Mouse (Mus musculus) hindbrain, embryonic 12.5 days (tissue): ENCODE data around the gene Leng9. TPM values are rescaled to one million over a fixed set of nuclear protein-coding genes. Genes with fewer than 3 reads are reported as not detected.
"Not testable (repeated sequence)": the region's sequence is repeated elsewhere in the genome, so short reads cannot be mapped to it uniquely, and the experiment has no call there.

Experiments used
- ATAC-seq: fragments of 200-750 bp; cut with Nextera tagmentation; 2 replicates; pipeline ENCODE4 v1.8.0; 2017; ENCODE audit warnings: moderate TSS enrichment; ENCODE audit not compliant: low FRiP score
- H3K27ac ChIP-seq: fragments of 300-500 bp; sonication (generic); 2 replicates; pipeline ENCODE4 v1.5.1; 2016; ENCODE audit warnings: mild to moderate bottlenecking
- H3K27me3 ChIP-seq: fragments of 300-500 bp; sonication (generic); 2 replicates; pipeline ENCODE4 v1.6.1; 2016; ENCODE audit warnings: mild to moderate bottlenecking
- H3K36me3 ChIP-seq: fragments of 300-500 bp; sonication (generic); 2 replicates; pipeline ENCODE4 v1.6.1; 2016; ENCODE audit warnings: mild to moderate bottlenecking
- H3K4me1 ChIP-seq: fragments of 300-500 bp; sonication (generic); 2 replicates; pipeline ENCODE4 v1.6.1; 2016
- H3K4me2 ChIP-seq: fragments of 300-500 bp; sonication (generic); replicated peaks from 2 replicates; pipeline ENCODE4 v1.6.1; 2016; ENCODE audit warnings: mild to moderate bottlenecking
- H3K4me3 ChIP-seq: fragments of 300-500 bp; sonication (generic); 2 replicates; pipeline ENCODE4 v1.5.1; 2016; ENCODE audit warnings: mild to moderate bottlenecking
- H3K9ac ChIP-seq: fragments of 300-500 bp; sonication (generic); 2 replicates; pipeline ENCODE4 v1.6.1; 2016; ENCODE audit warnings: mild to moderate bottlenecking, moderate library complexity
- H3K9me3 ChIP-seq: fragments of 300-500 bp; sonication (generic); replicated peaks from 2 replicates; pipeline ENCODE4 v1.6.1; 2016; ENCODE audit warnings: mild to moderate bottlenecking
- WGBS: fragments of 180-500 bp; shearing (Covaris S2); methylation state at CpG from one replicate; pipeline ENCODE4 v1.1.7; 2016; 5-methylcytosine and 5-hydroxymethylcytosine counted together
- polyA plus RNA-seq: library from polyadenylated mRNA; unstranded; fragments of >200 nt; fragmentation: Nextera tagmentation; extraction: Ambion mirVana; gene quantifications from 2 replicates; pipeline ENCODE4 v1.2.1, GENCODE M21; 2016

The Leng9 gene
- polyA plus RNA-seq: 3.6 and 4.3 TPM in 2 replicates

DNA sequence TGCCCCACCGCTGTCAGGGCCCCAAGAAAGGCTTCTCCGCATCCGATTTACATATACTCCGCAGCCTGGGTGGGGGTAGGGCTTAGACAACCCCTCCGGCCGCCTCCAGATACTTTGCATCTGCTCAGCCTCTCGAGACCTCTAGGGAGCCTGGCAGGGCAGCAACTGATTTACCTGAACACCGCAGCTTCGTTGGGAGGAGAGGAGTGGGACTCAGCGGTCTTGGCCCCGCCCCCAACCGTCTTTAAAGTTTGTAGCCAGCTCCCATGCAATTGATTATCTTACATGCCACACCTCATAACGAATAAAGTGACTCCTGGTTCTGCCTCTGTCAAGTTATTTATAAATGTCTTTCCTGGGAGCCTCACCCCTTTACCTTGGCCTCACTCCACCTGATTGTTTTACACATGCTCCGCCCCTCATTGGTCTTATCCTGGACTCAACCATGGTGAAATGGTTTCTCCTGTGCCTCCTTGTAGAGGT, at the start of gene Leng9:
Gene Leng9, minus strand, starts transcription at position 316 of the 483 bp plus-strand sequence.
- Histone ChIP-seq H3K9me3 (no peaks in the 10 kb centered on the region), H3K36me3 (peaks cover 34% of the 10 kb centered on the region), H3K9ac (peak within 1 kb of the TSS; percentile 74), H3K27ac (peak within 1 kb of the TSS; percentile 84), H3K4me3 (peak within 1 kb of the TSS; percentile 67), H3K4me1 (peaks cover 31% of the 10 kb centered on the region), H3K4me2 (peak within 1 kb of the TSS; percentile 80), H3K27me3 (peaks cover 26% of the 10 kb centered on the region)
- 2% methylated on average over 14 of the region's 14 CpGs for WGBS
- peak; percentile 31 for ATAC-seq

DNA sequence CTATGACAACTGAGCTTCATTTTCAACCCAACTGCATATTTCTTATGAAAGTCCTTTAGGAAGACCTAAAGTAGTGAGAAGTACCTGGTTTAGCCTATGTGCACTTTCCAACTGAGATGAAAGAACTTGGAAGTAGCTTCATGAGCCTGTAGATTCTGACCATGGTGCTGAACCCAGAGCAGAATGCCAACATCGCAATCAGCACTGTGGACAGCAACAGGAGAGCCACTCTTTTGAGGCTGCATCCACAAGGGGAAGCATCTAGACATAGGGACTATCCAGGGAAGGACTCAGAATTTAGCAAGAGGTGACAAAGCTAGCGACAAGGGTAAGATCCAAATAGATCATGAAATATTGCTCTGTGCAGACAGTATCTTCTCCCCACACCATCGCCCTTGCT, 28.3 kb upstream of the Leng9 start:
- Histone ChIP-seq H3K36me3 (no peaks in the 10 kb centered on the region), H3K27me3 (no peaks in the 10 kb centered on the region), H3K4me1 (no peaks in the 10 kb centered on the region), H3K4me3 (no peak overlapping the region), H3K9me3 (no peaks in the 10 kb centered on the region), H3K9ac (no peak overlapping the region), H3K4me2 (no peak overlapping the region), H3K27ac (no peak overlapping the region)
- WGBS: 49% methylated on average over 3 of the region's 3 CpGs
- ATAC-seq: no peak

DNA sequence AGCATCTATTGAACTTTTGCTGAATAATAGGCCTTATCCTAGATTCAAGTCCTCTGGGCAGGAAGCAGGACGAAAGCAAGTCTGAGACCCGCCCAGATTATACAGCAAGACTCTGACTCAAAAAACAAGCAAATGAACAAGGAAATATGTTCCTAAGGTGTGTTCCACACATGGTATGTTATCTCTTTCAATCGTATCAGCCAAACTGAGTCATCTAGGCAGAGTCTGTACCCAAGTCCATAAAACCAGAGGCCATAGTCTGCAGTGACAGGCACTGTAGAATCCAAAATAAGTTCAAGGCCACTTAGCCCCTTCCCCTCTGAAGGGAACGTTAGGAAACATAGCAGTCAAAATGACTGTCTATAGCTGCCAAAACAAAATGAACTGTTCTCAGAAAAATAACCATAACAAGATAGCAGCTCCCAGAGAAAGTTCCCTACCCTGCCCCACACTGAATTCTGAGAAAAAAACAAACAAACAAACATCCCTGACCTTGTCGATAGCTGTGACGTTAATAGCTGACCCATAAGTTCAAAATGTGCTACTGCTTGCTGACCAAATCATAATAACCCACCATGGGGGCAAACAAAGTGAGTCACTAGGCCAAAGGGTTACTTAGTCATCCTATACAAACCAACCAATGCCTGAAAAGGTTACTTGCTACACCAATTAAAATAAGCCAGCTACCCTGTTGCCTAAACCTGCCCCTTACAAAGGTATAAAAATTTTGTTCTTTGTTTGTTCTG, 20.2 kb upstream of the Leng9 start:
- Histone ChIP-seq H3K4me2 (no peak overlapping the region), H3K4me3 (no peak overlapping the region), H3K27ac (no peak overlapping the region), H3K4me1 (no peaks in the 10 kb centered on the region), H3K9me3 (no peaks in the 10 kb centered on the region), H3K9ac (no peak overlapping the region), H3K36me3 (no peaks in the 10 kb centered on the region), H3K27me3 (no peaks in the 10 kb centered on the region)
- no peak for ATAC-seq
- 87% methylated on average over 6 of the region's 6 CpGs for WGBS

DNA sequence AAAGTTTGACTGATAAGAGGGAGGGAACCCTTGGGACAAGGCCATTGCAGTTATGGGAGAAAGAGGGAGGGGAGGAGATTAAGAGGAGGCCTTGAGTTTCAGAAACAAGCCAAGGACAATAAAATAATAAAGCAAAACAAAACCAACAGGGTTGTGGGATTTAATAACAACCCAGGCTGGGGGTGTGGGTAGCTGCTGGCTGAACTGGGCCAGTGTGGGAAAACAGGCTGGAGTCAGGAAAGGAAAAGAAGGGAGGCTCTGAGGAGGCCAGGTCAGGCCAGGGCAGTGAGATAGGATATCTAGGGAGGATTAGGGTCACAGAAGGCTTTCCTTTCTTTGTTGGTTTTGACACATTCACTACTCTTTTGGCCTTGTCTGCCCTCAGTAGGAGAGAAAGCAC, 16.9 kb upstream of the Leng9 start:
- H3K4me3 ChIP-seq: no peak overlapping the region
- no peaks in the 10 kb centered on the region for H3K9me3 ChIP-seq
- ATAC-seq: no peak
- no peak overlapping the region for H3K27ac ChIP-seq
- no peaks in the 10 kb centered on the region for H3K36me3 ChIP-seq
- peaks cover 15% of the 10 kb centered on the region for H3K4me1 ChIP-seq
- H3K27me3 ChIP-seq: no peaks in the 10 kb centered on the region
- H3K9ac ChIP-seq: no peak overlapping the region
- H3K4me2 ChIP-seq: no peak overlapping the region

DNA sequence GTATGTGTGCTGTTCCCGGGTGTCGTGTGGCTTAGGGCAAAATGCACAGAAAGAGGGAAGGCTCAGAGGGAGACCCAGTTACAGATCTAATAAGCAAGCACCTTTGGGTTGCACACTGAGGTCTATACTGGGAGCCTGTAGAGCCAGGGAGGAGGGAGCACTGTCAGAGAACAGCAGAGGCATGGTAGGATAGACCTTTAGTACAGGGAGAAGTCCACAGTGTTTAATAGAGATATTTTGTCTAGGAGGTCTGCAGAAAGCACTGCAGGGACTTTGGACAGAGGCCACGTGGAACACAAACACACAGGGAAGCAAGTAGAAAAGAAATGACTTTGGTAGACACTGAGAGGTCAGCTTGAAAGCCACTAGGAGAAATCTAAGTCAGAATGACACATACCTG, 15.1 kb upstream of the Leng9 start:
- H3K27ac ChIP-seq: no peak overlapping the region
- H3K9me3 ChIP-seq: no peaks in the 10 kb centered on the region
- no peaks in the 10 kb centered on the region for H3K27me3 ChIP-seq
- 0 out of 2 replicates have a peak overlapping the region, but pooled peaks have one; percentile 32 for H3K4me3 ChIP-seq
- H3K9ac ChIP-seq: no peak overlapping the region
- peaks cover 15% of the 10 kb centered on the region for H3K4me1 ChIP-seq
- H3K4me2 ChIP-seq: peak overlapping the region; percentile 55
- WGBS: 27% methylated on average over 3 of the region's 3 CpGs
- no peak for ATAC-seq
- no peaks in the 10 kb centered on the region for H3K36me3 ChIP-seq

DNA sequence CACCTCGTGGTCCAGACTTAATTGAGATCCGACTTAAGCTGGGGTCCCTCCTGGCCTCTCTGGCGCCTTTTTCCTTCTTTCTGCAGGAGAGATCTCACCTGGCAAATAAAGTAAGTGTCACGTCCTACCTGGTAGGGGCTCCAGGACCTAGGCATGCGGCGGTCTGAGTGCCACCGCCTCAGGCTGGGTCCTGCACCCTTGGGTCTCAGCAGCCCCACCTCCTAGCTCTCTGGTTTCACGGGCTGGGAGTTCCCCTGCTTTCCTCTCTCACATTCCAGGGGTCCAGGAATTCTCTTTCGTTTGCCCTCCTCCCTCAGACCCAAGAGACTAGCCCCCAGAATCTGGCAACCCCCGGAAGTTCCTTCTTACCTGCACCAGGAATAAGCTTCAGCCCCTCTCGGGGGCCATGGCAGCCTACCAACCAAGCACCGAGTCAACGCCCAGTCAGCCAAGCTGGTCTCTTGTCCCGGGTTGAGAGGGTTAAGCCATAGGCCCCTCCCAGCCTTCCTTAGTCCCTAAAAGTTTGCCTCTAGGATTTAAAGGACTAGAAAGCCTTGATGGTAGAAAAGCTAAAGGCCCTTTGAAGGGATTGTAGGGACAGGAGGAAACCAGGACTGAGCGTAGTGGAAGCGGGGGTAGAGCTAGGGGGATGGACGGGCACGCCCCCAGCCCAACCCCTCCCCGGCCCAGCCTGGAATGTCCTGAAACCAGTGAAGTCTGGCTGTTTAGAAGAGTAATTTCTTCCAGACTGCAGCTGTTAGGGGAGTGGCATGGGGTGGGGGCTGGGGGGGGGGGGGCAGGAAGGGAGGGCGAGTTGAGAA, 14.1 kb upstream of the Leng9 start, which contains the start of gene Cdc42ep5:
Gene Cdc42ep5, minus strand, starts transcription at position 771 of the 821 bp plus-strand sequence.
- peak within 1 kb of the TSS; percentile 28; the same call in 1 of the 2 replicates for H3K9ac ChIP-seq
- H3K4me1 ChIP-seq: peaks cover 15% of the 10 kb centered on the region
- H3K27ac ChIP-seq: peak within 1 kb of the TSS; percentile 57; the same call in 1 of the 2 replicates
- no peaks in the 10 kb centered on the region for H3K27me3 ChIP-seq
- H3K36me3 ChIP-seq: no peaks in the 10 kb centered on the region
- peak; percentile 75 for ATAC-seq
- H3K4me3 ChIP-seq: peak within 1 kb of the TSS; percentile 32
- peak within 1 kb of the TSS; percentile 55 for H3K4me2 ChIP-seq
- 2% methylated on average over 19 of the region's 20 CpGs for WGBS
- H3K9me3 ChIP-seq: no peaks in the 10 kb centered on the region

DNA sequence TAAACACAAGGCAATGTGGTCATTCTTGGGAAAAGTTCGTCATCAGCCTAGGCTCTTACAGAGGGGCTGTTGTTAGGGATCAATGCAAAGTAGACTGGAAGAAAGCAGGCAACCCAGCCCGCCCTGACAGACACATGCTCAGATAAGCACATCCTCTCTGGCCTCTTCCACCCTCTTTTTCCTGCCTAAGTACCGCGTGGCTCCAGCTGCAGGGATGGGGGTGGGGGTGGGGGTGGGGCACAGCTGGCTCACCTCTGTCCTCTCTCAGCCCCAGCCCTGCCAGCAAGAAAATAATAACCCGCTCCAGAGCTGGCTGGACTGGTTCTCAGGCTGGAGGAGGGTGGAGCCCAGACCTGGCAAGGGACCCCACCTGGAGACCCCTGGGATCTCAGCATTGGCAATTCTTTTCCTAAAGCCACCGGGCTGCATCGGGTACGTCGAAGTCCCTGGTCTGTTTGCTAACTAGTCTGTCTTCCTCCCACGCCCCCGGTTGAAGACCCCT, 13.4 kb upstream of the Leng9 start:
- Histone ChIP-seq H3K9ac (peak overlapping the region; percentile 28; the same call in 1 of the 2 replicates), H3K4me2 (peak overlapping the region; percentile 55), H3K27ac (0 out of 2 replicates have a peak overlapping the region, but pooled peaks have one; percentile 12), H3K27me3 (no peaks in the 10 kb centered on the region), H3K36me3 (no peaks in the 10 kb centered on the region), H3K4me1 (peaks cover 15% of the 10 kb centered on the region), H3K9me3 (no peaks in the 10 kb centered on the region), H3K4me3 (peak overlapping the region; percentile 32)
- 2% methylated on average over 11 of the region's 11 CpGs for WGBS
- peak; percentile 57 for ATAC-seq

DNA sequence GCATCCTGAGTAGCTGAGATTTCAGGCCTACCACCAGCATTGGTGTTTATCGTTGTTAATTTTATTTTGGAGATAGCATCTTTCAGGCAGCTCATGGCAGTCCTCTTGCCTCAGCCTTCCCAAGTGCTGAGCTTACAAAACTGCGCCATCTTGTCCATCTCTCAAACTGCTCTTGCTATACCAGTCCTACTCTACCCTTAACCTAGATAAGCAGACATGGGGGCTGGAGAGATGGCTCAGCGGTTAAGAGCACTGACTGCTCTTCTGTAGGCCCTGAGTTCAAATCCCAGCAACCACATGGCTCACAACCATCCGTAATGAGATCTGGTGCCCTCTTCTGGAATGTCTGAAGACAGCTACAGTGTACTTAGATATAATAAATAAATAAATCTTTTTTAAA, 11.4 kb upstream of the Leng9 start:
- not testable (repeated sequence) for H3K4me2 ChIP-seq, ATAC-seq, H3K36me3 ChIP-seq, H3K9ac ChIP-seq, H3K27ac ChIP-seq, H3K27me3 ChIP-seq, H3K9me3 ChIP-seq, H3K4me3 ChIP-seq
- peaks cover 15% of the 10 kb centered on the region for H3K4me1 ChIP-seq
- 92% methylated on average over 4 of the region's 4 CpGs for WGBS

DNA sequence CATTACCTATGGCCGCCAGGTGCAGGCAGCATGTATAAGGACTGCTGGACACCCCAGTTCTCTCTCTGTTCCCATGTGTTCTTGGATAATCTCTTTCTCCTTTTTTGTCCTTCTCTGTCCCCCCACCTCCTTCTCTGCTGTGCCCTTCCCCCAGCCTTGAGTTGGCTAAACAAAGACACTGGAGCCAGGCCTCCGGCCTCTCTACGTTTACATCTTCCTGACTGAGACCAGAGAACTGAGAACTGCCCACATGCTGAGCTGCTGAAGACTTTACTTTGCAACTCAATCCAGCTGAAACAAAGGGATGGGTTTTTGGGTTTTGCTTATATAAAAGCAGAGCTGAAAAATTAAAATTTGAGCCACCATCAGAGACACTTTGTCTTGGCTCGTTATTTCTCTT, 4.8 kb upstream of the Leng9 start:
- Histone ChIP-seq H3K4me1 (peaks cover 16% of the 10 kb centered on the region), H3K9me3 (no peaks in the 10 kb centered on the region), H3K27me3 (peaks cover 26% of the 10 kb centered on the region), H3K4me2 (no peak overlapping the region), H3K9ac (no peak overlapping the region), H3K27ac (no peak overlapping the region), H3K4me3 (no peak overlapping the region), H3K36me3 (no peaks in the 10 kb centered on the region)
- WGBS: 26% methylated on average over 4 of the region's 4 CpGs
- no peak for ATAC-seq

DNA sequence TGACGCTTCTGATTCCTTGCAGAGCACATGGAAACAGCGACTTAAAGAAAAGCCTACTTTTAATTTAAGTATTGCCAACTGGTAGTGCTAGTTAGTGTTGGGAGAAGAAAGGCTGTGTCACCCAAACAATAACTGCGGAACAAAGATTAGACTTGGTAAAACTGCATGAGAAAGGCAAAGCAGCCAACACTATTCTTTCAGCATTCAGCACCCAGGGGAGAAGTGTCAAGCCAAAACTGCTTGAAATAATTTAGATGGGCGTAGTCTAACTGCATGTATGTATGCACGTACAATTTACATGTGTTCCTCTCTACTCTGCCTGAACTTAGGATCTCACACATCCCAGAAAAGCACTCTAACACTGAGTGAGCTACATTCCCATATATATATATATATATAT, 4.2 kb upstream of the Leng9 start:
- Histone ChIP-seq H3K9ac (no peak overlapping the region), H3K9me3 (no peaks in the 10 kb centered on the region), H3K27ac (no peak overlapping the region), H3K4me1 (peaks cover 19% of the 10 kb centered on the region), H3K27me3 (peaks cover 26% of the 10 kb centered on the region), H3K36me3 (no peaks in the 10 kb centered on the region), H3K4me3 (no peak overlapping the region), H3K4me2 (no peak overlapping the region)
- ATAC-seq: no peak
- WGBS: 79% methylated on average over 5 of the region's 5 CpGs

DNA sequence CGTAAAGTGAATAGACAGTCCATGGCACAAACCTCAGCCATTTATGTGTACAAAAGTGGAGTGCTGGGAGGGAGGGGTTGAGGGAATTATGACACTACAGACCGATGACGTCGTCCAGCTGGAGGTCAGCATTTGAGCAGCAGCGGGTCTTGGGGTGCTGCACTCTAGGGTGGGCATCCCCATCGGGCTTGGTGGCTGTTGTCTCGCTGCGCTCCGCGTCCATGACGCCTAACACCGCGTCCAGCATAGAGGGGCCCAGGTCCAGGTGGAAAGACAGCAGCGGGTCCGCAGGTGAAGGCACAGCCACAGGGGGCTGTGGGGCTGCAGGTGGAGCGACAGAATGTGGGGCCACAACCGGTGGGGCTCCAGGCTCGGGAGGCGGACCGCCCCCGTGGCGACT, 1.1 kb upstream of the Leng9 start:
- H3K9ac ChIP-seq: no peak overlapping the region
- H3K36me3 ChIP-seq: peaks cover 23% of the 10 kb centered on the region
- H3K4me1 ChIP-seq: peaks cover 31% of the 10 kb centered on the region
- H3K4me2 ChIP-seq: peak overlapping the region; percentile 80
- no peak overlapping the region for H3K27ac ChIP-seq
- H3K4me3 ChIP-seq: peak overlapping the region; percentile 20
- peaks cover 26% of the 10 kb centered on the region for H3K27me3 ChIP-seq
- no peak for ATAC-seq
- whole genome bisulfite sequencing: 19% methylated on average over 22 of the region's 22 CpGs
- no peaks in the 10 kb centered on the region for H3K9me3 ChIP-seq

DNA sequence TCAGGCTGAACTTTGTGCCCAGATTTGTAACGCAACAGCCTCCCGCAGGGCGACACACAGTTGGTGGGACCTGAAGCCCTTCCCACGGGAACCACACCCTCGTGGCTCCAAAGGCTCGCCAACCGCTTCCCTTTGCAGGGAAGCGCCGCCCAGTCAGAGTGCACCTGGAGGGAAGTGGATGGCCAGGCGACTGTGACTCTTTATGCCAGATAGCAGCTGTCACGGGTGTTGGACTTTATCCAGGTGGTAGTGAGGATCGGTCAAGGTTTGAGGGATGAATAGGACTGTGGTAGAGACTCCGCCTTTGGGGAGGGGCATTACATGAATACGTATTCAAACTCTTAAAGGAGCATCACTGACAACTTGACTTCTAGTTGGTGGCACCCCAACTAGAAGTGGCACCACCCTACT, 642 bp upstream of the Leng9 start:
- Histone ChIP-seq H3K27me3 (peaks cover 26% of the 10 kb centered on the region), H3K4me3 (peak overlapping the region; percentile 20), H3K4me2 (peak overlapping the region; percentile 80), H3K4me1 (peaks cover 31% of the 10 kb centered on the region), H3K27ac (no peak overlapping the region), H3K9ac (peak overlapping the region; percentile 20; the same call in 1 of the 2 replicates), H3K9me3 (no peaks in the 10 kb centered on the region), H3K36me3 (peaks cover 27% of the 10 kb centered on the region)
- no peak for ATAC-seq
- 6% methylated on average over 14 of the region's 14 CpGs for whole genome bisulfite sequencing
